Mouse (Mus musculus): ENCODE results near the gene Olfr116.

DNA sequence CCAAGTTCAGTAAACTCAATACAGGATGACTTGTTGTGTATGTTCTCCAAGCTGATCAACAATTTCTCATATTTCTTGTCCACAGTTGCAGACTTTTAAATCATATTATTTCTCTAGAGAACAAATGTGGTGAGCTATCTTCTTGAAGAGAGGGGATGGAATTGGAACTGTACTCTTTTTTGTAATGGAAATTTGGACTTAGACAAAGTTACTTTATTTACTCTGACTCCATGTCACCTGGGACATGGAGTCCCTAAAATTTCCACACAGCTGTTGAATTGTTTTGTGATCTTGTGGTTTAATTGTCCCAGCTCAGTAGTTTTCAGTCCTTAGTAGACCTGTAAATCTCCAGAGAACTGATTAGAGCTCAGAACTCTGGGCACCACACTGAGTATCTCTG is 34.4 kb downstream of the Olfr116 start, which contains the start of gene Olfr114:
- TF ChIP-seq POLR2A (IDR thresholded peaks at IDR 0.05; ENCODE audit: insufficient read depth, low read depth, low read length) (no peak), CTCF (IDR thresholded peaks at IDR 0.05; ENCODE audit: insufficient read depth, low read depth, low read length) (no peak)
